Mouse (Mus musculus) A20 (cell line): ENCODE measurements at regions not wholly inside any gene's neighbourhood (a gene's known extent, or its start where the extent isn't known, plus 50 kb on each side); places are given as distances from the start of the nearest gene placed in this dataset.
A peak's percentile ranks its signal among the peaks of the same experiment; 100 is the strongest.

Experiments used
- DNase-seq: peaks from one replicate; pipeline ENCODE4 v3.0.0-alpha.2; 2011; ENCODE audit warnings: low read depth, low spot score

GRCm38 (mm10) chr19:56039091-56040004, 247.6 kb upstream of the Habp2 start:
- no peak for DNase-seq

- no peak for DNase-seq
These were observed 245.0 kb upstream of the Habp2 start for GRCm38 (mm10) chr19:56041930-56042329.

GRCm38 (mm10) chr19:56046784-56047390, 240.1 kb upstream of the Habp2 start:
- no peak for DNase-seq

GRCm38 (mm10) chr19:56054186-56054585, 232.8 kb upstream of the Habp2 start:
- DNase-seq = no peak

- no peak for DNase-seq
These were observed 230.5 kb upstream of the Habp2 start for GRCm38 (mm10) chr19:56056397-56056796.

- no peak for DNase-seq
These were observed 224.9 kb upstream of the Habp2 start for GRCm38 (mm10) chr19:56061882-56062540.

GRCm38 (mm10) chr19:56063099-56063498, 223.8 kb upstream of the Habp2 start:
- no peak for DNase-seq

GRCm38 (mm10) chr19:56065730-56066129, 221.2 kb upstream of the Habp2 start:
- no peak for DNase-seq

GRCm38 (mm10) chr19:56068165-56068564, 218.8 kb upstream of the Habp2 start:
- DNase-seq = no peak

GRCm38 (mm10) chr19:56068854-56069253, 218.1 kb upstream of the Habp2 start:
- DNase-seq = no peak

GRCm38 (mm10) chr19:56069266-56069665, 217.7 kb upstream of the Habp2 start:
- no peak for DNase-seq

GRCm38 (mm10) chr19:56071340-56071739, 215.6 kb upstream of the Habp2 start:
- no peak for DNase-seq

GRCm38 (mm10) chr19:56076128-56076527, 210.8 kb upstream of the Habp2 start:
- no peak for DNase-seq

GRCm38 (mm10) chr19:56077491-56077890, 209.4 kb upstream of the Habp2 start:
- DNase-seq = no peak

GRCm38 (mm10) chr19:56086413-56087083, 200.4 kb upstream of the Habp2 start:
- DNase-seq = no peak

- no peak for DNase-seq
These were observed 199.8 kb upstream of the Habp2 start for GRCm38 (mm10) chr19:56087127-56087526.

- DNase-seq = no peak
These were observed 197.1 kb upstream of the Habp2 start for GRCm38 (mm10) chr19:56089795-56090375.

GRCm38 (mm10) chr19:56091581-56091980, 195.4 kb upstream of the Habp2 start:
- DNase-seq = no peak

- no peak for DNase-seq
These were observed 191.1 kb upstream of the Habp2 start for GRCm38 (mm10) chr19:56095873-56096272.

- no peak for DNase-seq
These were observed 187.2 kb upstream of the Habp2 start for GRCm38 (mm10) chr19:56099725-56100124.

- DNase-seq = peak; percentile 30
These were observed 186.6 kb upstream of the Habp2 start for GRCm38 (mm10) chr19:56100131-56100872.
